Mouse (Mus musculus) bone marrow, adult 2 months (tissue): Measurements from ENCODE around the gene Maoa. TPM values are rescaled to one million over a fixed set of nuclear protein-coding genes. Genes with fewer than 3 reads are reported as not detected.

Experiments used
- H3K27ac ChIP-seq: fragments of 200-500 bp; 2 replicates; pipeline ENCODE4 v1.5.1; 2012; ENCODE audit warnings: low read depth, mild to moderate bottlenecking, control low read depth, inconsistent platforms, low read length; ENCODE audit not compliant: control insufficient read depth, poor library complexity, insufficient read depth
- H3K4me1 ChIP-seq: fragments of 200-500 bp; 2 replicates; pipeline ENCODE4 v1.6.1; 2011; ENCODE audit warnings: low read length; ENCODE audit not compliant: control insufficient read depth, insufficient read depth
- H3K4me3 ChIP-seq: fragments of 200-500 bp; replicated peaks from 2 replicates; pipeline ENCODE3; 2011; ENCODE audit warnings: mild to moderate bottlenecking, low read depth, low read length, control low read depth; ENCODE audit not compliant: control insufficient read depth
- CTCF ChIP-seq: fragments of 200-500 bp; IDR thresholded peaks from 2 replicates; pipeline ENCODE4 v1.5.1; 2011; ENCODE audit warnings: low read length, control low read depth; ENCODE audit not compliant: control insufficient read depth, insufficient read depth
- POLR2A ChIP-seq: fragments of 200-500 bp; IDR thresholded peaks from 2 replicates; pipeline ENCODE4 v1.6.1; 2011; ENCODE audit warnings: low read depth, mild to moderate bottlenecking, control low read depth, low read length, borderline replicate concordance; ENCODE audit not compliant: control insufficient read depth
- WGBS: fragments of 180-500 bp; shearing (Covaris S2); methylation state at CpG from one replicate; pipeline ENCODE4 v1.1.7; 2018; 5-methylcytosine and 5-hydroxymethylcytosine counted together
- polyA plus RNA-seq: library from polyadenylated mRNA; stranded (reverse); fragments of >200 nt; gene quantifications from 2 replicates; pipeline ENCODE4 v1.2.4, GENCODE M21; 2011; ENCODE audit warnings: low replicate concordance; ENCODE audit not compliant: missing spikeins, insufficient read depth, insufficient read length

Gene Maoa
- 0.92 and 2.1 TPM in 2 replicates for polyA plus RNA-seq

- Histone ChIP-seq H3K27ac (no peak within 1 kb of the TSS; the same call in 1 of the 2 replicates), H3K4me1 (no peaks in the 10 kb centered on the region), H3K4me3 (peak within 1 kb of the TSS; percentile 54)
- no peak for TF ChIP-seq CTCF
- no peak for TF ChIP-seq POLR2A
- 12% methylated on average over 33 of the region's 33 CpGs for WGBS
Measured at GRCm38 (mm10) chrX:16619034-16619929, at the start of gene Maoa. Gene Maoa (plus strand): TSS chrX:16619698.

GRCm38 (mm10) chrX:16618225-16619033 lies 1.1 kb upstream of the Maoa start:
- Histone ChIP-seq H3K27ac (peak overlapping the region; percentile 61; the same call in 1 of the 2 replicates), H3K4me3 (peak overlapping the region; percentile 54), H3K4me1 (no peaks in the 10 kb centered on the region)
- TF ChIP-seq POLR2A (no peak), CTCF (no peak)
- WGBS = 14% methylated on average over 58 of the region's 60 CpGs

- Histone ChIP-seq H3K4me1 (no peaks in the 10 kb centered on the region), H3K4me3 (no peak overlapping the region), H3K27ac (no peak overlapping the region)
- TF ChIP-seq CTCF (no peak), POLR2A (no peak)
- 53% methylated on average over 2 of the region's 2 CpGs for WGBS
Measured at GRCm38 (mm10) chrX:16656511-16656910, 37.0 kb downstream of the Maoa start.

DNA sequence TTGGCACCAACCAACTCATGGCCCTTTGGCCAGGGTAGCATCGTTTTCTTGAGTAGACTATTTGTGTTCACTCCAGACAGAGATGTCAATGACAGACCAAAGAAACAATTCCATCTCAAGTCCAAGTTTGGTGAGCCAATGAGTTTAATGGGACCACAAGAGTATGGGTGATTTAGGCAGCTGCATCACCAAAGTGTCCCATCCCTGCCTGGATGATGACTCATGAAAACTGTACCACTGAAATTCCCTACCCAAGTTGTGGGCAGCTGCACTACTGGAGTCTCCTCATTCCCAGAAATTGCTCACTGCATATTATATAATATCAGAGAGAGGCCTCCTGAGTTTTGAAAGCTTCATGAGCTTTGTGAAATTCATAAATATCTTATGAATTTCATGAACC lies 86.6 kb downstream of the Maoa start:
- WGBS = 75% methylated on average over 1 of the region's 1 CpGs

GRCm38 (mm10) chrX:16714033-16714432 lies 94.5 kb downstream of the Maoa start:
- H3K4me1 ChIP-seq = no peaks in the 10 kb centered on the region
- TF ChIP-seq CTCF (no peak), POLR2A (no peak)
- WGBS = 86% methylated on average over 1 of the region's 1 CpGs
- no peak overlapping the region for H3K27ac ChIP-seq
- no peak overlapping the region for H3K4me3 ChIP-seq

More for the DNA sequence above, 86.6 kb downstream of the Maoa start:
- H3K4me1 ChIP-seq = no peaks in the 10 kb centered on the region
- no peak for TF ChIP-seq CTCF
- TF ChIP-seq POLR2A = no peak
- H3K27ac ChIP-seq = no peak overlapping the region
- H3K4me3 ChIP-seq = no peak overlapping the region

Other genes starting within 250 kb of the Maoa start
- not detected in 2 replicates for gene Cypt1, start 96.8 kb upstream of the Maoa start, polyA plus RNA-seq
- gene Maob, start 197.7 kb downstream of the Maoa start, polyA plus RNA-seq = 2.3 and 2.5 TPM in 2 replicates